Mouse (Mus musculus): Measurements from ENCODE around the gene Olfr1390. TPM values are rescaled to one million over a fixed set of nuclear protein-coding genes. Genes with fewer than 3 reads are reported as not detected.

Gene Olfr1390
- polyA plus RNA-seq, 1 experiment from 2014 or later = not detected

Other genes with a start within 250 kb of the Olfr1390 start
- 0.14 TPM in 1 of 2 replicates, not detected in the other for gene Olfr1396, start 220.3 kb upstream of the Olfr1390 start, polyA plus RNA-seq (2015; fragmentation: Nextera tagmentation; extraction: Ambion mirVana)
- gene Olfr1395, start 192.9 kb upstream of the Olfr1390 start, polyA plus RNA-seq (2015; fragmentation: Nextera tagmentation; extraction: Ambion mirVana) = not detected in 2 replicates
- gene Olfr1394, start 180.8 kb upstream of the Olfr1390 start, polyA plus RNA-seq (2015; fragmentation: Nextera tagmentation; extraction: Ambion mirVana) = not detected in 2 replicates
- 1.7 and 2.5 TPM in 2 replicates for gene Btnl9, start 148.0 kb upstream of the Olfr1390 start, polyA plus RNA-seq (2015; fragmentation: Nextera tagmentation; extraction: Ambion mirVana)
- 31.0 and 34.2 TPM in 2 replicates for gene Zfp62, start 131.9 kb upstream of the Olfr1390 start, polyA plus RNA-seq (2015; fragmentation: Nextera tagmentation; extraction: Ambion mirVana)
- gene Mgat1, start 91.0 kb upstream of the Olfr1390 start, polyA plus RNA-seq (2015; fragmentation: Nextera tagmentation; extraction: Ambion mirVana) = 59.3 and 59.9 TPM in 2 replicates
- not detected in 2 replicates for gene Olfr1393, start 56.9 kb upstream of the Olfr1390 start, polyA plus RNA-seq (2015; fragmentation: Nextera tagmentation; extraction: Ambion mirVana)
- 0.06 TPM in 1 of 2 replicates, not detected in the other for gene Olfr1392, start 49.9 kb upstream of the Olfr1390 start, polyA plus RNA-seq (2015; fragmentation: Nextera tagmentation; extraction: Ambion mirVana)
- not detected in 2 replicates for gene Olfr10, start 30.4 kb upstream of the Olfr1390 start, polyA plus RNA-seq (2015; fragmentation: Nextera tagmentation; extraction: Ambion mirVana)
- gene Olfr1391, start 12.4 kb upstream of the Olfr1390 start, polyA plus RNA-seq (2015; fragmentation: Nextera tagmentation; extraction: Ambion mirVana) = not detected in 2 replicates
- gene Olfr1389, start 87.9 kb downstream of the Olfr1390 start, polyA plus RNA-seq (2015; fragmentation: Nextera tagmentation; extraction: Ambion mirVana) = not detected in 2 replicates
- gene Olfr1388, start 101.4 kb downstream of the Olfr1390 start, polyA plus RNA-seq (2015; fragmentation: Nextera tagmentation; extraction: Ambion mirVana) = 0.12 and 0.15 TPM in 2 replicates
- gene Olfr1387, start 120.2 kb downstream of the Olfr1390 start, polyA plus RNA-seq (2015; fragmentation: Nextera tagmentation; extraction: Ambion mirVana) = not detected in 2 replicates
- not detected in 2 replicates for gene Olfr1386, start 129.9 kb downstream of the Olfr1390 start, polyA plus RNA-seq (2015; fragmentation: Nextera tagmentation; extraction: Ambion mirVana)
- gene Olfr1385, start 153.9 kb downstream of the Olfr1390 start, polyA plus RNA-seq (2015; fragmentation: Nextera tagmentation; extraction: Ambion mirVana) = 0.04 TPM in 1 of 2 replicates, not detected in the other
- gene Olfr1384, start 171.5 kb downstream of the Olfr1390 start, polyA plus RNA-seq (2015; fragmentation: Nextera tagmentation; extraction: Ambion mirVana) = not detected in 2 replicates
- gene Olfr1383, start 184.5 kb downstream of the Olfr1390 start, polyA plus RNA-seq (2015; fragmentation: Nextera tagmentation; extraction: Ambion mirVana) = not detected in 2 replicates
- not detected in 2 replicates for gene Olfr1382, start 193.1 kb downstream of the Olfr1390 start, polyA plus RNA-seq (2015; fragmentation: Nextera tagmentation; extraction: Ambion mirVana)
- not detected in 2 replicates for gene Olfr1381, start 208.3 kb downstream of the Olfr1390 start, polyA plus RNA-seq (2015; fragmentation: Nextera tagmentation; extraction: Ambion mirVana)
- gene Olfr1380, start 221.7 kb downstream of the Olfr1390 start, polyA plus RNA-seq (2015; fragmentation: Nextera tagmentation; extraction: Ambion mirVana) = not detected in 2 replicates